Mouse (Mus musculus) neural tube, embryonic 14.5 days (tissue): Measurements from ENCODE around the gene Nceh1. TPM values are rescaled to one million over a fixed set of nuclear protein-coding genes. Genes with fewer than 3 reads are reported as not detected.
A peak's percentile ranks its signal among the peaks of the same experiment; 100 is the strongest.
"Not testable (repeated sequence)": the region's sequence is repeated elsewhere in the genome, so short reads cannot be mapped to it uniquely, and the experiment has no call there.

Source experiments
- ATAC-seq: fragments of 200-750 bp; cut with Nextera tagmentation; 2 replicates; pipeline ENCODE4 v1.8.0; 2017; ENCODE audit warnings: low read depth, mild to moderate bottlenecking, moderate TSS enrichment, moderate library complexity
- H3K27ac ChIP-seq: fragments of 300-500 bp; sonication (generic); 2 replicates; pipeline ENCODE4 v1.5.1; 2014; ENCODE audit warnings: low read depth, mild to moderate bottlenecking, control low read depth, low read length, moderate library complexity, mixed read lengths
- H3K27me3 ChIP-seq: fragments of 300-500 bp; sonication (generic); 2 replicates; pipeline ENCODE4 v1.6.1; 2014; ENCODE audit warnings: low read length; ENCODE audit not compliant: control insufficient read depth, insufficient read depth
- H3K36me3 ChIP-seq: fragments of 300-500 bp; sonication (generic); 2 replicates; pipeline ENCODE4 v1.6.1; 2014; ENCODE audit warnings: low read length, mixed read lengths; ENCODE audit not compliant: control insufficient read depth, insufficient read depth
- H3K4me1 ChIP-seq: fragments of 300-500 bp; sonication (generic); 2 replicates; pipeline ENCODE4 v1.6.1; 2014; ENCODE audit warnings: low read length; ENCODE audit not compliant: control insufficient read depth, insufficient read depth
- H3K4me2 ChIP-seq: fragments of 300-500 bp; sonication (generic); 2 replicates; pipeline ENCODE4 v1.6.1; 2014; ENCODE audit warnings: mild to moderate bottlenecking, low read depth, low read length, control low read depth
- H3K4me3 ChIP-seq: fragments of 300-500 bp; sonication (generic); 2 replicates; pipeline ENCODE4 v1.5.1; 2014; ENCODE audit warnings: low read depth, low read length, control low read depth, mixed read lengths
- H3K9ac ChIP-seq: fragments of 300-500 bp; sonication (generic); replicated peaks from 2 replicates; pipeline ENCODE4 v1.6.1; 2014; ENCODE audit warnings: low read depth, mild to moderate bottlenecking, control low read depth, low read length, mixed read lengths
- H3K9me3 ChIP-seq: fragments of 300-500 bp; sonication (generic); 2 replicates; pipeline ENCODE4 v1.6.1; 2016; ENCODE audit warnings: low read length; ENCODE audit not compliant: control insufficient read depth
- WGBS: fragments of 180-500 bp; shearing (Covaris S2); extraction: QIAGEN DNeasy Blood & Tissue Kit; methylation state at CpG from one replicate; pipeline ENCODE4 v1.1.7; 2014; 5-methylcytosine and 5-hydroxymethylcytosine counted together
- polyA plus RNA-seq: library from polyadenylated mRNA; unstranded; fragments of >200 nt; fragmentation: Nextera tagmentation; extraction: Ambion mirVana; gene quantifications from 2 replicates; pipeline ENCODE4 v1.2.1, GENCODE M21; 2014

Gene Nceh1
- polyA plus RNA-seq, 1 experiment from 2014 or later, result 14.8 TPM

GRCm38 (mm10) chr3:27283071-27283713, 100.4 kb downstream of the Nceh1 start:
- Histone ChIP-seq H3K9me3 (no peaks in the 10 kb centered on the region), H3K9ac (peak overlapping the region; percentile 37; the same call in 1 of the 2 replicates), H3K36me3 (no peaks in the 10 kb centered on the region), H3K27ac (no peak overlapping the region; the same call in 1 of the 2 replicates), H3K4me2 (peak overlapping the region; percentile 63), H3K4me3 (peak overlapping the region; percentile 26), H3K4me1 (no peaks in the 10 kb centered on the region), H3K27me3 (no peaks in the 10 kb centered on the region)
- ATAC-seq, result peak; percentile 66
- WGBS, result 5% methylated on average over 27 of the region's 27 CpGs

DNA sequence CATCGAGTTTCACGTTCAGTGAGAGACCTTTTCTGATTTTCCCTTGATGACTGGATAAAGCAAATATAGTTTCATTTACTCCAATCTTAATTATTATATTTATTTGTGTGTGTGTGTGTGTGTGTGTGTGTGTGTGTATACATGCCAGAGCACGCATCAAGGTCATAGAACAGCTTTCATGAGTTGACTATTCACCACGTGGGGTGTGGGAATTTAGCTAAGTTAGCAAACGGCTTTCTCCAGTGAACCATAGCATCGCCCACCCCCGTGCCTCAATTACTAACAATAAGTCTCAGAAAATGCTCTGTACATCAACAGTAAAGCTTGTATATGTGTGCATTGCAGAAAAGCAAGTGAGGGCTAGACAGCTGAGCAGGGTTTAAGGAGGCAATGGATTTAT, 101.0 kb downstream of the Nceh1 start:
- Histone ChIP-seq H3K4me2 (peak overlapping the region; percentile 63), H3K4me3 (peak overlapping the region; percentile 26), H3K27me3 (no peaks in the 10 kb centered on the region), H3K9ac (no peak overlapping the region), H3K9me3 (no peaks in the 10 kb centered on the region), H3K27ac (no peak overlapping the region), H3K4me1 (no peaks in the 10 kb centered on the region), H3K36me3 (no peaks in the 10 kb centered on the region)
- no peak for ATAC-seq
- WGBS, result 56% methylated on average over 7 of the region's 7 CpGs

DNA sequence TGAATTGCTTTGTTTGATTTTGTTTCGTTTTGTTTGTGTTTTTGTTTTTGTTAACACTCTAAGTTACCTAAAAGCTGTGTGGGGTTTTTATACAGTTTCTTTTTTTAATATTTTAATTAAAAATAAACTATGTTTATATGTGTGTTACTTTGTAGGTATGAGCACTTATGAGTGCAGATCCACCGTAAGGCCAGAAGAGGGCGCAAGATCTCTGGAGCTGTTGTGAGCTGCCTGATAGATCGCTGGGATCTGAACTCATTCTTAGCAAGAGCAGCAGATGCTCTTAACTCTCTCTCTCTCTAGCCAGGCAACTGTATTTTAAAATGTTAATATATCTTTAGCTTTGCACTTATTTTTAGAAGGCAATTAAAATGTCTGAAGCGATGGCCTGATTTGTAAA, 101.5 kb downstream of the Nceh1 start:
- H3K4me3 ChIP-seq, result no peak overlapping the region

GRCm38 (mm10) chr3:27285072-27285471, 102.3 kb downstream of the Nceh1 start:
- no peaks in the 10 kb centered on the region for H3K4me1 ChIP-seq
- no peaks in the 10 kb centered on the region for H3K27me3 ChIP-seq
- H3K9me3 ChIP-seq, result no peaks in the 10 kb centered on the region
- no peak overlapping the region for H3K9ac ChIP-seq
- no peak for ATAC-seq
- H3K4me2 ChIP-seq, result no peak overlapping the region
- no peak overlapping the region for H3K27ac ChIP-seq
- no peak overlapping the region for H3K4me3 ChIP-seq
- H3K36me3 ChIP-seq, result no peaks in the 10 kb centered on the region
- 85% methylated on average over 9 of the region's 9 CpGs for WGBS

More for the DNA sequence above, 101.5 kb downstream of the Nceh1 start:
- Histone ChIP-seq H3K27me3 (no peaks in the 10 kb centered on the region), H3K9me3 (no peaks in the 10 kb centered on the region), H3K4me1 (no peaks in the 10 kb centered on the region), H3K9ac (no peak overlapping the region), H3K4me2 (no peak overlapping the region), H3K27ac (no peak overlapping the region), H3K36me3 (no peaks in the 10 kb centered on the region)
- WGBS, result 89% methylated on average over 5 of the region's 5 CpGs
- ATAC-seq, result no peak

DNA sequence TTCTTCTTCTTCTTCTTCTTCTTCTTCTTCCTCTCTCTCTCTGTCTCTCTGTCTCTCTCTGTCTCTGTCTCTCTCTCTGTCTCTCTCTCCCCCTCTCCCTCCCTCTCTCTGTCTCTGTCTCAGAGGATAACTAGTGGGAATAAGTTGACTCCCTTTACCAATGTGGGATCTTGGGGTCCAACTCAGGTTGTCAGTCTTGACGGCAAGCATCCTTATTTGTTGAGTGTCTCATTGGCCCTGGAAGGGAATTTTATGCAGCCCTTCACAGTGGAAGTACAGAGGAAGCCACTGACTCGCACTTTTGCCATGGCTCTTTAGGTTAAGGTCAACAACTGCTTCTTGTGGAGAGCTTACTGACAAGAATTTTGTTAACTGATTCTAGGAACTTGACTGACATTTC, 105.5 kb downstream of the Nceh1 start:
- Histone ChIP-seq H3K9ac (no peak overlapping the region), H3K36me3 (no peaks in the 10 kb centered on the region), H3K9me3 (no peaks in the 10 kb centered on the region), H3K27me3 (no peaks in the 10 kb centered on the region), H3K4me1 (no peaks in the 10 kb centered on the region), H3K27ac (no peak overlapping the region), H3K4me3 (no peak overlapping the region), H3K4me2 (no peak overlapping the region)
- 78% methylated on average over 2 of the region's 2 CpGs for WGBS
- no peak for ATAC-seq

DNA sequence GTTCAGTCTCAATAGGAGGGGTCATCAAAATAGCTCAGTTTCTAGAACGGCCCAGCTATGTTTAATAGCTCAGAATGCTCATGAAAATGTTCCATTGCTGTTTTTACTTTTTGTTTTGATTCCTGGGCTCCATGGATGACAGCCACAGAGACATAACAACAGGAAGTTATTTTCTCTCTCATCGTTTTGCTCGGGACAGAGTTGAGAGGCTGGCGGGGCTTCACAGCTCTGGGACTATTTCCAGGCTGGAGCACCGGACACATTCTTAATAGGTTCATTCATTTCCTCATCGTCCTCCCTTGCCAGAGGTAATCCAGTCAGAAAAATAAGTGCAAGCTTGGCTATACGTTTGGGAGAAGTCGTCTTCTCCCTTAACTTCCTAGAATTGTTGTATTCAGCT, 106.1 kb downstream of the Nceh1 start:
- H3K27me3 ChIP-seq, result no peaks in the 10 kb centered on the region
- ATAC-seq, result no peak
- no peak overlapping the region for H3K4me3 ChIP-seq
- H3K27ac ChIP-seq, result no peak overlapping the region
- no peak overlapping the region for H3K9ac ChIP-seq
- H3K4me2 ChIP-seq, result no peak overlapping the region
- WGBS, result 71% methylated on average over 8 of the region's 8 CpGs
- no peaks in the 10 kb centered on the region for H3K4me1 ChIP-seq
- H3K9me3 ChIP-seq, result no peaks in the 10 kb centered on the region
- no peaks in the 10 kb centered on the region for H3K36me3 ChIP-seq

- Histone ChIP-seq H3K27ac (no peak overlapping the region), H3K4me1 (no peaks in the 10 kb centered on the region), H3K4me3 (no peak overlapping the region), H3K9ac (no peak overlapping the region), H3K36me3 (no peaks in the 10 kb centered on the region), H3K27me3 (no peaks in the 10 kb centered on the region), H3K9me3 (no peaks in the 10 kb centered on the region), H3K4me2 (no peak overlapping the region)
- WGBS, result 85% methylated on average over 5 of the region's 5 CpGs
- no peak for ATAC-seq
These were observed 107.5 kb downstream of the Nceh1 start for GRCm38 (mm10) chr3:27290285-27290684.

- not testable (repeated sequence) for H3K9ac ChIP-seq, H3K4me2 ChIP-seq, H3K4me3 ChIP-seq, H3K36me3 ChIP-seq, H3K4me1 ChIP-seq, H3K9me3 ChIP-seq, H3K27me3 ChIP-seq, ATAC-seq, H3K27ac ChIP-seq
- 91% methylated on average over 5 of the region's 5 CpGs for WGBS
These were observed 108.2 kb downstream of the Nceh1 start for GRCm38 (mm10) chr3:27290945-27291344.

- not testable (repeated sequence) for H3K9me3 ChIP-seq, H3K4me1 ChIP-seq, H3K36me3 ChIP-seq, H3K27me3 ChIP-seq, H3K27ac ChIP-seq, H3K4me3 ChIP-seq, ATAC-seq, H3K4me2 ChIP-seq, H3K9ac ChIP-seq
- WGBS, result 91% methylated on average over 4 of the region's 4 CpGs
These were observed 108.6 kb downstream of the Nceh1 start for GRCm38 (mm10) chr3:27291411-27291810.
